Mouse (Mus musculus): ENCODE results near the gene Zdhhc1.
A peak's percentile ranks its signal among the peaks of the same experiment; 100 is the strongest.

Gene Zdhhc1

DNA sequence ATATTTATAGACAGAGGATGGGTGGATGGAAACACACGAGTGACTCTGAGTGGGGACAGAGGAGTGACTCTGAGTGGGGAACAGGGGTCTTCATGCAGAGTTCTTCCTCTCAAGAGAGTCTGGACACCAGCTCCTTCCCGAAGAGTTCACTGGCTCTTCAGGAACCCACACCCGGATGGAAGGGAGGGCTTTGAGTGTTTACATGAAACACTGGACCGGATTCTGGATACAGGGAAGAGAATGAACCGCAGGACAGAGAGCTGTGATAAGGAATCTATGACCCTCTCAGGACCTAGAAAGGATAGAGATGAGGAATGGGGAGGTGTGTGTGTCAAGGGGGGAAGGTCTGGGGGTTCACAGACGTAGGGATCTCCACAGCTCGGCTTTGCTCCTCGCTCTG lies 20.6 kb upstream of the Zdhhc1 start:
- no peak for DNase-seq (ENCODE audit: low spot score)

DNA sequence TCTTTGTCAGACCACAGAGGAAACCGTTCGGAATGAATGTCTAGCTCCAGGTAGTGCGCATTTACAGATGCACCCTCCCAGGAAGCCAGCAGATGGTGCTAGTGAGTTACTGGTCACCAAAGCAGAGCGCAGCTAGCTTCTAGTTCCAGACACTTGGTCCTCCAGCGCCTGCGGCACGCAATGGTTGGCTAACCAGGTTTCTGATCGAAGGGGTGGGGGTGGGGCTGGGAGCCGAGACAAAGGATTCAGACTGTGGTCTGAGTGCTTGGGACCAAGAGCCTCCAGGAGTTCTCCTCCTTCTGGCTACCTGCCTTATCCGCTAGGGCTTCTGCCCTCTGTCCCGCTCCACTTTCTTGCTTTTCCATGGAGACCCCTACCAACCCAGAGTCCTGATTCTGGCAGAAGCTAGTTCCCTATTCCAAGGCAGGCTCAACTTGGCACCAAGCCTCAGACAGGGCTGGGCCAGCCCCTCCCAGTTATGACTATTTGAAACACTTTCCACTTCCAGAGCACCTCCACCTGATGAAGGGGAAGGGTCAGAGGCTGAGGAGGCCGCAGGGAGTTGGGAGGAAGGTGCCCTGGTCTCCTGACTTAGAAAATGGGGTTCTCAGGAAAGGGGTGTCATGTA lies 19.4 kb upstream of the Zdhhc1 start:
- DNase-seq (ENCODE audit: low spot score) = peak; percentile 52

DNA sequence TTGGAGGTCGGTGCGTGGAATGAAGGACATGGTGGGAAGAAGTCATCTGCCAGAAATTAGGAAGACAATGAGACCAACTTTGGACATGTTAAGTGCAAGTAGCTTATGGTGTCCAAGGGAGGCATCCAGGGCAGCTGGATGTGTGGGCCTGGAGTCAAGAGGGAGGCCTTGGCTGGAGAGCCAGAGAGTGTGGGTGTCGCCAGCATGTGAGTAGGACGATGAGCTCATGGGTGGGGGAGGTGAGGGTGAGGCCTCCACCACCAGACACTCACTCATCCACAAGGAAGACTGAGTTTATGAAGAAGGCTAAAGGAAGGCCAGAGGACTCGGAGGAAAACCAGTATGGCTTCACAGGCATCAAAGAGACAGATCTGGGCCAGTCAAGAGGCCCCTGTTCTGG lies 18.0 kb upstream of the Zdhhc1 start:
- DNase-seq (ENCODE audit: low spot score) = no peak

DNA sequence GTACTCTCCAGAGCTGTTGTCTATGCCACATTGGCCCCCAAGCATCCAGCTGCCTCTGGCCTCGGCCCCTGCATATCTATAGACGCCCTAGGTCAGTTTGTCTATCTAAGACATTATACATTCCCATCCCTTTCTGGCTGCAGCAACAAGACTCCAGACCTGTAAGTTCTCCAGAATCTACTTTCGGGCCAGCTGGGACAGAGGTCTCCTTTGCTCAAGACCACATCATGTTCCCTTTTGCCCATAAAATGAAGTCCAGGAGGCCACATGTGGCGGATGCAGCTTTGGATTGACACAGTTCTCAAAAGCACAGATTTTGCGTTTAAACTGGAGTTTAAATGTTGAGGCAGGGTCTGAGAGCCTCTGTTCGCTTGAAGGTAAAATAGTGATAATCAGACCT lies 17.5 kb upstream of the Zdhhc1 start:
- DNase-seq (ENCODE audit: low spot score) = no peak

DNA sequence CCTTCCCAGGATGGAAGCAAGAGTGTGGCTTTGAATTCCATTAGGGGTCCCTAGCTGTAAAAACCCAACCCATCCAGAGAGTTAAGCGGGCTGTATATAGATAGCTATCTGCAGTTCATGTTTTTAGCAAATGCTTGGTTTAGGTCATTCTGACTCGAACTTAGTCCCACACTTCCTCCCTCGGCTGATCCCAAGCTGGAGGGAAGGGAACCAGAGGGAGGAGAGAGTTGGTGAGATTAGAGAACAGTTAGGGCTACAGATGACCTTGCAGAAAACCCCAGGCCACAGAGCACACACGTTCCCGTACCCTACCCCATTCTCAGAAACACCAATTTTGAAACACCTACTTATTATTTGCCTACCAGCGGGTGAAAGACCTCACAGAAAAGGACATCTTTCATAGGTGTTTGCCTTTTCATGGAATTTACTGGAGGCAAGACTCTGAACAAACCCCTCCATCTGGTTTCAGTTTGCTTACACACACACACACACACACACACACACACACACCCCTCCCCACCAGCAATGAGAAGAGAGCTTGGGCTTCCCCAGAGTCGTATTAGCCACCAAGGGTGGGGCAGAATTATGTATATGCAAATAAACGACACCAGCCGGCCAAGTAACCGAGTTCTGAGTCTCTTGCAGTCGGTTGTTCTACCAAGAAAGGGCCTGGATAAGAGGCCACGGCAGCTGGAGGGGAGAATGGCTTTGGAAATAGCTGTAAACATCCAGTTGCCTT lies 13.5 kb upstream of the Zdhhc1 start:
- no peak for DNase-seq (ENCODE audit: low spot score)

DNA sequence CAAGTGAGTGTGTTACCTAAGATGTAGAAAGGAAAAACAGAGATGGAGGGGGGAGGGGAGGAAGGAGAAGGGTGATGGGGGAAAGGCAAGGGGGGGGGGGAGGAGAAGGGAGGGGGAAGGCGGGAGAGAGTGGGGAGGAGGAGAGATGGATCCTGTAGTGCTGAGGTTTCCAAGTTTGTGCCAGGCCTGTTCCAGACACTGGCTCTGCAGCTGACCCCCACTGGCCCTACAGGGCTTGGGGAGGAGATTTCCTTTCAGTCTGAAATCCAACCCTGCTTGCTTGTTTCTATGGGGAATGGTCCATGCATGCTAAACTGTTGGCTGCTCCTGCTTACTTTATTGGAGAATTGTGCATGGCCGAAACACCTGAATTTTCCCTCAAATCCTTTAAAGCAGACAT lies 12.1 kb upstream of the Zdhhc1 start:
- DNase-seq (ENCODE audit: low spot score) = no peak

DNA sequence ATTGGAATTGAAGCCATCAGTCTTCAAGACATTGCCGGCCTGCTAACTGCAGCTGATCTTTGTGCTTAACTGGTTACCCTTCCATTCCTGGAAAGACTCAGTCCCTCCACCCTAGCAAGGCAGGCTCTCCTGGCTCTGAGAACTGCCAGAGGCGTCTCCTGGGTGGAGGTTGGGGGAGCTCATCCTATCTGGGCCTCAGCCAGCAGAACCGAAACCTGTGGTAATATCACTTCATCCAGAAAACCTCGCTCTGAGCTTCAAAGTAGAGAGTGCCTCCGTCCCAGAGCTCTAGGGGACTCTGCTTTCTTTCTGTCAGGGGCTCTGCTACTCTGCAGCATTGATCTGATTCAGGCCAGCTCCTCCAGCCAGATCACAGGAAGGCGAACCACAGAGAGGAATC lies 10.3 kb upstream of the Zdhhc1 start:
- DNase-seq (ENCODE audit: low spot score) = no peak

DNA sequence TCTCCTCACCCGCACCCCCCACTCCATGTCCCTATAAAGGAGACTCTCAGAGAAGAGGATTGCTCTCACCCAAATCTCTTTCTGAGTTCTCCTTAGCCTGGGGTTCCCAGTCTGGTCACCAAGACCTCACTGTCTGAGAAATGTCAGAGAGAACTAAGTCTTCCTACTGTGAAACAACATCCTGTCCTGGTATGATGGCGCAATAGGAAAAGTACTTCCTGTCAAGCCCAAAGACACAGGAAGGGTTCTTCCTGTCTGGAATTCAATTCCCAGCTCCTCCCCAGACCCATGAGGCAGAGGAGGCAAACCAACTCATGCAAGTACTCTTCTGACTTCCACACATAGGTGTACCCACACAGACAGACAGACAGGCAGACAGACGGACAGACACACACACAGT lies 7.9 kb upstream of the Zdhhc1 start:
- no peak for DNase-seq (ENCODE audit: low spot score)

DNA sequence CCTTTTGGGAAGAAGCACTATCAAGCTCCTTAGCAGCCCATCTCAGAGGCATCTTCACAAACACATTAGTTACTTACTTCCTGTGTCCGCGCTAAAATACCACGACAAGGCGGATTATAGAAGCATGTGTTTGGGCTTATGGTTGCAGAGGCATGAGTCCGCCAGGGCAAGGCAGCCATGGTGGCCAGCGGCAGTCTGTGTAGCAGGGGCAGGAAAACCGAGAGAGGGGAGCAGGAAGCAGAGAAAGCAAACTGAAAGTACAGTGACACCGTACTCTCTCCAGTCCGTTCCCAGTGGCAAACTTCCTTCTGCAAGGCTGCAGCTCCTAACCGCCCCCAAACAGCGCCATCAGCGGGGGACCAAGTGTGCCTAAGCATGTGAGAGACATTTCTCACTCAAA lies 3.1 kb upstream of the Zdhhc1 start:
- DNase-seq (ENCODE audit: low spot score) = no peak

DNA sequence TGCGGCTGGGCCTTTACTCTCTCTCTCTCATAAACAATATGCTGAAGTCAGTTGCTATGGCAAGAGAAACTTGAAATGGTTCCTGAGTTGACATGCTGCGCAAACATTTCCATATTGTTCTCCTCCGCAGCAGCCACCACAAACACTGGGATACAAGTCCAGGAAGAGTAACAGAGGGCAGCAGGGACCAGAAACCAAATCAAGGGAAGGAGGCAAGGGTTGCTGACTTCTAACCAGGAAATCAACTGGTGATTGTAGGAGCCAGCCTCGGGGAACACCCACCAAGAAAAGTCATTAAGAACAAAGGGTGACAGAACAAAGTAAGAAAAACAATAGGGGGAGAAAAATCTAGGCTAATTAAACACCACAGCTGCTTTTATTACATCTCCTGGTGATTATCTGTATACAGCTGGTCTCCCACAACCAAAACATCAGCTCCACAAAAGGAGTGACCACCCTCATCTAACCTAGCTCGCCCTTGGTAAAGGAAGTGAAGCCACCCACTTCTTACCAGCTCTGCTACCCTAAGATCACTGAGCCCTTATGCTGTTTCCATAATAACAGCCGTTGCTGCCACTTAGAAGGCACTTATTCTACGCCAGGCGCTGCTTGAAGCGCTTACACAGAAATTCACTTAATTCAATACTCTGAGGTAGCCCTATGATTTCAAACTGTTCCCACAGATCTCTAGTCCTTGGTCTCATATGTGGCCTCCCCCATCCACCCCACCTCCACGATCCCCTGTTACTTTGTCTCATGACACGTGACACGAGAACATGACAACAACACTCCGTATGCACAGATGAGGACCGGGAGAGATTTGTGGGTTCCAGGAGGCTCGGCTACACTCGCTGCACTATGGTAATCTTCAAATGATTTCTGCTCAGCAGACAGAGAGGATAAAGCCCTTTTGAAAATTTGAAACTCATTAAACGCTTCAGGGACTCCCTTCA lies 1.1 kb downstream of the Zdhhc1 start:
- DNase-seq (ENCODE audit: low spot score) = no peak

DNA sequence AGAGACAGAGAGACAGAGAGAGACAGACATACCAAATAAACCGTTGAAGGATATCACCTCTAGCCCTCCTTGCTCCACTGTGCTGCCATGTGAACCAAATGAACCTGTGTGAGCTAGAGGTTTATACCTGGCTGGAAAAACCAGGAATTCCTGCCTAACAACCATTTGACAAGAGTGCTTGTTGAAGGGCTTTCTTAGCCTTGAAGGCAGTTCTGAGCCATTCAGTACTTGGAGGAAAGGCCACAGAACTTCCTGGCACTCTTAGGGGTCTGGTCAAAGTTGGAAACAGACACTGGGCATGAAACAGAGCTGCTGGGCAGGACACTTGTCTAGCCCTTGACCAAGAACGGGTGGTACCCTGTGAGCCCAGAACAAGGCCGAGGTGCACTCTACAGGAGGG lies 2.1 kb downstream of the Zdhhc1 start:
- DNase-seq (ENCODE audit: low spot score) = no peak

DNA sequence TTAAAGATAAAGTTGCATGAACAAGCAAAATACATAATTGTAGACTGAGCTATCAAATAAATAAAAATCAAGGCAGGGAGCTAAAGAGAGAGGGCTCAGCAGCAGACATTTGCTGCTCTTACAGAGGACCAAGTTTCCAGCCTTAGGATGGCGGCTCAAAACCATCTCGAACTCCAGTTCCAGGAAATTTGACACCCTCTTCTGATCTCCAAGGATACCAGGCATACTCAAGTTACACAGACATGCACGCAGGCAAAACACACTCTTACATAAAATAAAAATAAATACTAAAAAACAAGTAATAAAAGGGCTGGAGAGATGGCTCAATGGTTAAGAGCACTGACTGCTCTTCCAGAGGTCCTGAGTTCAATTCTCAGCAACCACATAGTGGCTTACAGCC lies 3.2 kb downstream of the Zdhhc1 start:
- no peak for DNase-seq (ENCODE audit: low spot score)

DNA sequence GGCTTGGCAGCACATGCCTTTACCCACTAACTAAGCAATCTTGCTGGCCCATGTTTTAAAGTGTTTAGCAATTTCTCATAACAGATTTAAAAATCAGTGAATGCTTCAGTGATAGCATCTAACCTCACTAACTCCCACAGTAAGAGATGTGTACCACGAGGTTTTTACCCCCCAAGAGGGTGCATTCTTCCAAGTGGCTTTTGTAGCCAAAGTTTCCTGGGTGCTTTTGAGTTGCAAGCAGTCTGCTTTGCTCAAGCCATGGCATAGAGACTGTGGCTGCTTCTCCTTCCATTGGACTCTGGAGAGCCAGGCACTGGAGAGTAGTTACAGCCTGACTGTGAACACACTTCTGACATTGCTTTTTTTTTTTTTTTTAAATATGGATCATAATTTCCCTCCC lies 7.4 kb downstream of the Zdhhc1 start:
- no peak for DNase-seq (ENCODE audit: low spot score)

DNA sequence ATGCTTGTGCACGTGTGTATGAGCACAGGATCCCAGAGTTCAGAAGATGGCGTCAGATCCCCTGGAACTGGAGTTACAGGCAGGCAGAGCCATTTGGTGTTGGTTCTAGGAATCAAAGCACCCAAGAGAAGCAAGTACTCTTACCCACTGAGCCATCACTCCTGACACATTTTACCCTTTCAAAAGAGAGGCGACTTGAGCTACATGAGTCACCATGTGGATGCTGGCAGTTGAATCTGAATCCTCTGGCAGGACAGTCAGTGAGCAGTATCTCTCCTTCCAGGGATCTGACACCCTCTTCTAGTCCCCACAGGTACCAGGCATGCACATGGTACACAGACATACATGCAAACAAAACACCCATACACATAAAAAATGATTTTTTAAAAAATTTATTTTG lies 8.6 kb downstream of the Zdhhc1 start:
- no peak for DNase-seq (ENCODE audit: low spot score)

DNA sequence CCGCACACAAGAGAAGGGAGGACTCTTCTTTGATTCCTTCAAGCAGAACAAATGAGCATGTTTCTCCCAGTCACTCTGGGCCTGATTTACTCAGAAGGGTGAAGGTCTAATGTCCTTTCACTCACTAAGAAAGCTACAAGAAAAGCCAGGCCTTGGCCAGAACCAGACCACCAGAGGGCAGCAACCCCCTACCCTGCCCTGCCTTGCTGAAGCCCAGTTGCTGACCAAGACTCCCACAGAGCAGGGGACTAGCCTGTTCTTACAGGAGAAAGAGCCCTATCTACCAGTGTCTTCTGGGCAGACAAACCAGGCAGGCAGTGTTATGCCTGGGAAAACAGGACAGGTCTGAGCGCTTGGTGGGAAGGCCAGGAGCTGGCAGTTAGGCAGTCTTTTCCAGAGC lies 12.3 kb downstream of the Zdhhc1 start:
- no peak for DNase-seq (ENCODE audit: low spot score)

DNA sequence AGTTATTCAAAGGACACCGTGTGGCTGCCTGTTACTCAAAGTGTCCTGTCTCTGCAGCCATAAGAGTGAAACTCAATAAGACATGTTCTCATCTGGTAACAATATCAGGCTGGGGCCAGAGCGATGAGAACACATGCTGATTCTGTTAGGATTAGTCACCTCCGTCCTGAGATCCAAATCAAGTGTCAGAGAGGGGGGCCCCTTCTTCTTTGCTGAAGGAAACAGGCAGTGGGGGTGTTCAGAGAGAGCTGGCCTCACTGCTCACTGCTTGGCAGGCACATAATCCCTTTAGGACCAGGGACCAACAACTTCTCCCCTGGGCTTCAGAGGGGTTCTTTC lies 12.7 kb downstream of the Zdhhc1 start:
- DNase-seq (ENCODE audit: low spot score) = no peak

DNA sequence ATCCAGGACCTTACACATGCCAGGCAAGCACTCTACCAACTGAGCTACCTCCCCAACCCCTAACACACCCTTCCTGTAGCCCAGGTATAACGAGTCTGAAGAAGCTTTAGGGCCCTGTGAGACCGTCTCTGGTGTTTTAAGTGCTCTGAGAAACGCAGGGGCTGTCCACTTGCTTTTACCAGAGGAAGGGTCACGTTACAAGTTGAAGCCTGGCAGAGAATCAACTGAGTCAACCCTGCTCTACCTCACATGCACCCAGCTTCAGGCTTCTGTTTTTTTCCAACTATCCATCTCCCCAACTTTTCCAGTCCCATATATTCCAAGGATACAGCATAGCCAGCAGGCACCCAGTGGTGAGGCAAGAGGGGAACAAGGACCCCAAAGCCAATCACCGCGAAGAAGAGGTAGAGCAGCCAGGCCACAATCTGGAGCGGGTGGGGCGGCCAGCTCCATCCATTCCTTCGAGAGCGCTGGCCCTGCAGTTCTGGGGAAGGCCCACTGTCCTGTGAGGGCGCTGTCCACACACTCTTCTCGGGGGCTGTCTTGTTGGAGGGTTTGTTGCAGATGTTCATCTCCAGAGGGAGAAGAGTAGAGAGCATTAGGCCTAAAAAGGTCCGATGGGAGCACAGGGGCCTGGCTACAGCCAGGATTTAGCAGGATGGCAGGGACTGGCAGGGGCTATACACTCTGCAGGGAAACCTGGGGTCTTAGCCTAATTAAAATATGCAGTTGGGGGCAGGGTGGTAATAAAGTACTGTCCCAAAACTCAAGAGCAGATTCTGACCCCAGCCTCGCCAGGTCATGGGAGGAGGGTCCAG lies 13.3 kb downstream of the Zdhhc1 start:
- DNase-seq (ENCODE audit: low spot score) = no peak

DNA sequence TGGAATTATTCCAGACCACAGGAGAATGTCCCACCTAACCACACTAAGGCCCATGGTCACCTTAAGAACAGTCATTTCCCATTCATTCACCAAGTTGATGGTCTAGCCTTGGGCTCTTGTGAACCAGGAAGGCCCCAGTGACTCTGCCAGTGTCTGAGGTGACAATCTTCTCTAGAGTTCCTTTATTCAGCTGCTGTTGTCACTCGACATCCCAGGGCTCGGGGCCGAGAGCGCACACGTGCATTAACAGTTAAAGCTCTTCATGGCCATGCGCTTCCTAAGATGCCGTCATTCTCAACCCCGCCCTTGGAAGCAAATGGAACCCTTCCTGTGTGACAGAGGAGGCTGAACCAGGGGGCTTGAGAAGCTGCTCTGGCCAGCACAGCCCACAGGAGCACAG lies 14.6 kb downstream of the Zdhhc1 start:
- no peak for DNase-seq (ENCODE audit: low spot score)

DNA sequence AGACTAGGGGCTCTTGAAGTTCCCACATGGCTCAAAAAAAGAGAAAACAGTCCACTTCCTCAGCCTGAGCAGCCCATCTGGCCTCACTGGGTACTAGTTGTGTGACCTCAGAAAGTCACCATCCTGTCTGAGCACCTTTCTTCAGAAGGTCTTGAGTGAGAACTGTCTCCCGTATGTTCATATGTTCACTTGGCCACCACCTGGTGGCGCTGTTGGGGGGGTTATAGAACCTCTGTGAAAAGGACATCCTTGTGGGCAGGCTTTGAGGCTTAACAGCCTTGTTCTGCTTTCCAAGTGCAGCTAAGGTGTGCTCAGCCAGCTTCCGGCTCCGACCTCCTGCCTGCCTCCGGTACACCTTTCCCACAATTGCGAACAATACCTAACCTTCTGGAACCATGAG lies 15.2 kb downstream of the Zdhhc1 start:
- no peak for DNase-seq (ENCODE audit: low spot score)

DNA sequence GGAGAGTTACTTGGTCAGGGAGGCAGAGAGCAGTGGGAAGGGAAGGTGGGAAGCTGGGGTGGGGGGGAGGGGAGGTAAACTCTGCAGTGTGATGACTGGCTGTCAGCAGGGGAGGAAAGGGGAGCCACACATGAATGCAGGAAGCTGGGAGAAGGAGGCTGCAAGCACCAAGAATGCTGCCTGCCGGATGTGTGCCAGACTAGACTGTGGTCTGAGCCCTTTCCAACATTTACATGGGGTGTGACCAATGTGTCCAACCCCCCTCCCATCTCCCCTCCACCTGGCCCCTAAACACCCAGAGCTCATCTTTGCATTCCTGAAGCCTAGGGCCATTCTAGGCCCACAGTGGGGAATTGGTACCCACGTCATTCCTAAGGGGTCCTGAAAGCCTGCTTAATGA lies 15.7 kb downstream of the Zdhhc1 start:
- no peak for DNase-seq (ENCODE audit: low spot score)

DNA sequence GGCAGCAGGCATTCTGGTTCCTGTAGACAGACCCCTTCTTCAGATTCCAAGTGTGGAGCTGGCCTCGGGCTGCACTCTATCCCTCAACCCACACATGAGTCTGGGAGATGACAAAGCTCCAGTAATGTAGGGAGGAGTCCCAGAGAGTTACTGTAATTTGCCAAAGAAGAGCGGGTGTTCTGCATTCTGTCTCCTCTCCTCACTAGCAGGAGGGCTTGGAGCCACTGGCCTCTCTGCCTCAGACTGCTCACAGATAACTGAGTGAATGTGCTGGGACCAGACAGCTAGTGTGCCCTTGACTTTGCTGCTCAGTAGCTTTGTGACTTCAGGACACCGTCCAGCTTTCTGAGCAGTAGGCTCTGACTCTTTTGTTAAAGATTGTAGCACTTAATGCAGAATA lies 18.9 kb downstream of the Zdhhc1 start:
- no peak for DNase-seq (ENCODE audit: low spot score)

Measured in ovary, postnatal 10 days (tissue).